ENCODE assay signal across 12 mouse cellular contexts in genomic region chr1:78140505-78141303, GRCm38 (mm10). TPM values are rescaled to one million over a fixed set of nuclear protein-coding genes. Genes with fewer than 3 reads are reported as not detected.
A peak's percentile ranks its signal among the peaks of the same experiment; 100 is the strongest.
DNase-seq lines count a peak whose midpoint lies in the region; ATAC-seq and TF ChIP-seq lines count a peak whose summit lies in the region.
"Had no signal": no experiment of that assay in that cellular context is flagged by ENCODE, and none has a peak within 500 bp of the region (broad histone marks: within the 10 kb centered on the region; RNA-seq: fewer than 3 reads in every experiment).

No protein-coding gene starts in this region.

- no peak for ATAC-seq in forebrain, embryonic 12.5 days (ENCODE audit: low FRiP score)
- ATAC-seq in embryonic facial prominence, embryonic 14.5 days (ENCODE audit: low read depth), result peak; percentile 60; the same call in 1 of the 2 replicates

- in situ Hi-C loops in CH12.LX (cut with MboI; ENCODE audit: low pct_ligation_motif_present, low pct_unique_long_range_greater_than_20kb, low sequenced_read_pairs), result no loop called here

- H3K9ac ChIP-seq in forebrain, embryonic 12.5 days, result no peak overlapping the region
- H3K9ac ChIP-seq in CH12.LX (ENCODE audit: insufficient read depth, low read depth), result no peak overlapping the region
- H3K9ac ChIP-seq in embryonic facial prominence, embryonic 14.5 days (ENCODE audit: low read depth, low read length), result no peak overlapping the region
- H3K9ac ChIP-seq: liver, embryonic 13.5 days had no signal

- H3K9me3 ChIP-seq in forebrain, embryonic 10.5 days, result no peaks in the 10 kb centered on the region
- H3K9me3 ChIP-seq in forebrain, embryonic 12.5 days, result no peaks in the 10 kb centered on the region
- H3K9me3 ChIP-seq in CH12.LX (replicated peaks; ENCODE audit: low read length), result no peaks in the 10 kb centered on the region
- no peaks in the 10 kb centered on the region for H3K9me3 ChIP-seq in embryonic facial prominence, embryonic 14.5 days (ENCODE audit: control insufficient read depth, low read length)
- H3K9me3 ChIP-seq: liver, embryonic 13.5 days had no signal

- 3% methylated on average over 14 of the region's 14 CpGs for WGBS in forebrain, embryonic 10.5 days
- WGBS in forebrain, embryonic 12.5 days, result 2% methylated on average over 14 of the region's 14 CpGs
- WGBS in embryonic facial prominence, embryonic 14.5 days, result 11% methylated on average over 14 of the region's 14 CpGs

- H3K79me2 ChIP-seq in CH12.LX (replicated peaks; ENCODE audit: control insufficient read depth, extremely low read depth, insufficient read depth, poor library complexity, severe bottlenecking), result no peaks in the 10 kb centered on the region

- TF ChIP-seq POLR2A in CH12.LX (IDR thresholded peaks at IDR 0.05; ENCODE audit: low read depth, low read length), result no peak

- TF ChIP-seq RAD21 in CH12.LX (IDR thresholded peaks at IDR 0.05; ENCODE audit: low read depth, low read length), result peak; percentile 1

- H3K27me3 ChIP-seq in forebrain, embryonic 10.5 days (ENCODE audit: poor library complexity, severe bottlenecking), result peaks cover 100% of the 10 kb centered on the region
- peaks cover 89% of the 10 kb centered on the region for H3K27me3 ChIP-seq in forebrain, embryonic 12.5 days
- H3K27me3 ChIP-seq in CH12.LX (replicated peaks), result no peaks in the 10 kb centered on the region
- peaks cover 62% of the 10 kb centered on the region for H3K27me3 ChIP-seq in embryonic facial prominence, embryonic 14.5 days (replicated peaks; ENCODE audit: control insufficient read depth, insufficient read depth, low read length)

- peaks cover 66% of the 10 kb centered on the region for H3K4me1 ChIP-seq in forebrain, embryonic 10.5 days
- H3K4me1 ChIP-seq in forebrain, embryonic 12.5 days, result peaks cover 48% of the 10 kb centered on the region
- H3K4me1 ChIP-seq in CH12.LX (ENCODE audit: control insufficient read depth in 1 of 2, insufficient read depth in 2 of 2), result no peaks in the 10 kb centered on the region
- H3K4me1 ChIP-seq in embryonic facial prominence, embryonic 14.5 days (ENCODE audit: control insufficient read depth, insufficient read depth, low read length), result peaks cover 6% of the 10 kb centered on the region; the same call in 1 of the 2 replicates
- H3K4me1 ChIP-seq: liver, embryonic 13.5 days had no signal

- dilution Hi-C loops in CH12.LX (cut with MboI; ENCODE audit: extremely low pct_ligation_motif_present, extremely low pct_unique_long_range_greater_than_20kb, low sequenced_read_pairs), result no loop called here

- no peak overlapping the region for H3K27ac ChIP-seq in forebrain, embryonic 10.5 days
- no peak overlapping the region for H3K27ac ChIP-seq in forebrain, embryonic 12.5 days
- H3K27ac ChIP-seq in CH12.LX (ENCODE audit: insufficient read depth, low read depth), result no peak overlapping the region
- H3K27ac ChIP-seq in embryonic facial prominence, embryonic 14.5 days (replicated peaks; ENCODE audit: low read depth, low read length), result no peak overlapping the region
- H3K27ac ChIP-seq in layer of hippocampus, adult 2 months, result no peak overlapping the region
- H3K27ac ChIP-seq: liver, embryonic 13.5 days had no signal

- DNase-seq in forebrain, embryonic 10.5 days (ENCODE audit: extremely low spot score, low spot score), result peak; percentile 53
- DNase-seq in CH12.LX (ENCODE audit: extremely low read depth), result no peak
- DNase-seq in embryonic facial prominence, embryonic 14.5 days (ENCODE audit: low spot score), result no peak
- peak; percentile 49 for DNase-seq in mesoderm, embryonic 11.5 days (ENCODE audit: low read depth, low spot score)
- no peak for DNase-seq in layer of hippocampus, adult 2 months (ENCODE audit: low spot score in 2 of 2)
- DNase-seq in T-cell, adult 2 months (ENCODE audit: low spot score), result no peak
- no peak for DNase-seq in thymus, postnatal 10 days (ENCODE audit: low spot score in 2 of 2)
- DNase-seq: B cell, adult 2 months; gastrocnemius, postnatal 10 days; liver, embryonic 13.5 days had no signal

- TF ChIP-seq CTCF in CH12.LX (conservative IDR thresholded peaks at IDR 0.05 in 1 of 2, IDR thresholded peaks at IDR 0.05 in 1 of 2; ENCODE audit: low read depth in 2 of 2, low read length in 2 of 2), result no peak
- no peak for TF ChIP-seq CTCF in layer of hippocampus, adult 2 months (conservative IDR thresholded peaks at IDR 0.05)

- H3K4me3 ChIP-seq in forebrain, embryonic 10.5 days, result no peak overlapping the region
- no peak overlapping the region for H3K4me3 ChIP-seq in forebrain, embryonic 12.5 days (replicated peaks)
- no peak overlapping the region for H3K4me3 ChIP-seq in CH12.LX (replicated peaks in 1 of 3; ENCODE audit: low read depth in 2 of 3, low read length in 2 of 3, poor library complexity in 1 of 3)
- no peak overlapping the region for H3K4me3 ChIP-seq in embryonic facial prominence, embryonic 14.5 days (ENCODE audit: low read depth, low read length)
- H3K4me3 ChIP-seq in layer of hippocampus, adult 2 months, result no peak overlapping the region
- H3K4me3 ChIP-seq: liver, embryonic 13.5 days had no signal

- no peaks in the 10 kb centered on the region for H3K36me3 ChIP-seq in forebrain, embryonic 10.5 days (replicated peaks)
- no peaks in the 10 kb centered on the region for H3K36me3 ChIP-seq in forebrain, embryonic 12.5 days (replicated peaks)
- H3K36me3 ChIP-seq in CH12.LX (replicated peaks in 1 of 2; ENCODE audit: control insufficient read depth in 1 of 2, insufficient read depth in 1 of 2, low read length in 1 of 2), result no peaks in the 10 kb centered on the region
- no peaks in the 10 kb centered on the region for H3K36me3 ChIP-seq in embryonic facial prominence, embryonic 14.5 days (ENCODE audit: control insufficient read depth, insufficient read depth, low read length)
- H3K36me3 ChIP-seq: liver, embryonic 13.5 days had no signal

- TF ChIP-seq EP300 in CH12.LX (IDR thresholded peaks at IDR 0.05; ENCODE audit: low read length), result no peak

- H3K4me2 ChIP-seq in forebrain, embryonic 12.5 days, result no peak overlapping the region
- H3K4me2 ChIP-seq in CH12.LX (ENCODE audit: insufficient read depth, low read depth, poor library complexity, severe bottlenecking), result no peak overlapping the region
- H3K4me2 ChIP-seq in embryonic facial prominence, embryonic 14.5 days (ENCODE audit: low read depth, low read length), result no peak overlapping the region
- H3K4me2 ChIP-seq: liver, embryonic 13.5 days had no signal

TF ChIP-seq in CH12.LX, 34 proteins besides CTCF, POLR2A, EP300 and RAD21:
- TF ChIP-seq IRF4 (IDR thresholded peaks at IDR 0.05; ENCODE audit: low read depth, low read length) (no peak), GABPA (IDR thresholded peaks at IDR 0.05; ENCODE audit: insufficient replicate concordance, low read depth, low read length) (no peak), SMC3 (IDR thresholded peaks at IDR 0.05; ENCODE audit: low read depth, low read length) (peak; percentile 11; the same call in 1 of the 2 replicates)

RNA-seq across cellular contexts. Expression of gene Pax3, which starts 56.2 kb away (rescaled TPM):
- 12.2 and 13.0 TPM in 2 replicates for polyA plus RNA-seq in forebrain, embryonic 10.5 days (2016; fragmentation: Nextera tagmentation; extraction: Ambion mirVana)
- polyA plus RNA-seq in forebrain, embryonic 12.5 days (2016; fragmentation: Nextera tagmentation; extraction: Ambion mirVana), result 3.3 and 3.6 TPM in 2 replicates
- total RNA-seq in CH12.LX (2012; rRNA removed) (not detected in 2 replicates), CH12.LX (2014; rRNA removed) (0.08 TPM in 1 of 2 replicates, not detected in the other)
- 0.08 and 0.10 TPM in 2 replicates for polyA plus RNA-seq in CH12.LX (2012; ENCODE audit: insufficient read length, low read depth)
- 9.4 and 12.4 TPM in 2 replicates for polyA plus RNA-seq in embryonic facial prominence, embryonic 14.5 days (2014; fragmentation: Nextera tagmentation; extraction: Ambion mirVana)
- total RNA-seq in layer of hippocampus, adult 2 months (2021), result not detected
- polyA plus RNA-seq: cortical plate, adult 2 months had no signal

Comparison
In these comparisons a context has a peak if more than half of its experiments do, and no peak if none do; other contexts are left out.
1. DNase-seq: peak in forebrain, embryonic 10.5 days (single experiment) and mesoderm, embryonic 11.5 days (single experiment); none in CH12.LX (single experiment), embryonic facial prominence, embryonic 14.5 days (single experiment), layer of hippocampus, adult 2 months (0 of 2), T-cell, adult 2 months (single experiment) and thymus, postnatal 10 days (0 of 2).